Mouse (Mus musculus): ENCODE data around the gene Cachd1. TPM values are rescaled to one million over a fixed set of nuclear protein-coding genes. Genes with fewer than 3 reads are reported as not detected.

Cachd1 gene
- polyA plus RNA-seq, 1 experiment from 2014 or later = 6.5 TPM

- Histone ChIP-seq H3K4me1 (ENCODE audit: control insufficient read depth, low read depth, low read length) (no peaks in the 10 kb centered on the region), H3K4me3 (ENCODE audit: low read depth, low read length) (no peak overlapping the region), H3K9me3 (replicated peaks; ENCODE audit: control insufficient read depth, low read length) (no peaks in the 10 kb centered on the region), H3K36me3 (ENCODE audit: control insufficient read depth, insufficient read depth) (no peaks in the 10 kb centered on the region), H3K9ac (ENCODE audit: low read depth, low read length) (no peak overlapping the region), H3K27ac (ENCODE audit: low read length) (no peak overlapping the region), H3K27me3 (ENCODE audit: control insufficient read depth, insufficient read depth, low read depth, low read length) (no peaks in the 10 kb centered on the region), H3K4me2 (ENCODE audit: low read depth, low read length) (no peak overlapping the region)
- no peak for ATAC-seq (ENCODE audit: low read depth)
- WGBS (ENCODE audit: insufficient replicate concordance) = 65% methylated on average over 1 of the region's 1 CpGs
Observed at GRCm38 (mm10) chr4:100920413-100920812, 143.9 kb downstream of the Cachd1 start.

- Histone ChIP-seq H3K36me3 (ENCODE audit: control insufficient read depth, insufficient read depth) (no peaks in the 10 kb centered on the region), H3K9ac (ENCODE audit: low read depth, low read length) (no peak overlapping the region), H3K4me1 (ENCODE audit: control insufficient read depth, low read depth, low read length) (no peaks in the 10 kb centered on the region), H3K4me2 (ENCODE audit: low read depth, low read length) (no peak overlapping the region), H3K4me3 (ENCODE audit: low read depth, low read length) (no peak overlapping the region), H3K27ac (ENCODE audit: low read length) (no peak overlapping the region), H3K27me3 (ENCODE audit: control insufficient read depth, insufficient read depth, low read depth, low read length) (no peaks in the 10 kb centered on the region), H3K9me3 (replicated peaks; ENCODE audit: control insufficient read depth, low read length) (no peaks in the 10 kb centered on the region)
- WGBS (ENCODE audit: insufficient replicate concordance) = 67% methylated on average over 11 of the region's 11 CpGs
- no peak for ATAC-seq (ENCODE audit: low read depth)
Observed at GRCm38 (mm10) chr4:100922816-100923554, 146.5 kb downstream of the Cachd1 start.

GRCm38 (mm10) chr4:100923598-100923997, 147.1 kb downstream of the Cachd1 start:
- Histone ChIP-seq H3K9me3 (replicated peaks; ENCODE audit: control insufficient read depth, low read length) (no peaks in the 10 kb centered on the region), H3K36me3 (ENCODE audit: control insufficient read depth, insufficient read depth) (no peaks in the 10 kb centered on the region), H3K9ac (ENCODE audit: low read depth, low read length) (no peak overlapping the region), H3K4me2 (ENCODE audit: low read depth, low read length) (no peak overlapping the region), H3K27ac (ENCODE audit: low read length) (no peak overlapping the region), H3K4me3 (ENCODE audit: low read depth, low read length) (no peak overlapping the region), H3K4me1 (ENCODE audit: control insufficient read depth, low read depth, low read length) (no peaks in the 10 kb centered on the region), H3K27me3 (ENCODE audit: control insufficient read depth, insufficient read depth, low read depth, low read length) (no peaks in the 10 kb centered on the region)
- 61% methylated on average over 6 of the region's 6 CpGs for WGBS (ENCODE audit: insufficient replicate concordance)
- no peak for ATAC-seq (ENCODE audit: low read depth)

GRCm38 (mm10) chr4:100924276-100924675, 147.8 kb downstream of the Cachd1 start:
- Histone ChIP-seq H3K9me3 (replicated peaks; ENCODE audit: control insufficient read depth, low read length) (no peaks in the 10 kb centered on the region), H3K27me3 (ENCODE audit: control insufficient read depth, insufficient read depth, low read depth, low read length) (no peaks in the 10 kb centered on the region), H3K36me3 (ENCODE audit: control insufficient read depth, insufficient read depth) (no peaks in the 10 kb centered on the region), H3K4me3 (ENCODE audit: low read depth, low read length) (no peak overlapping the region), H3K27ac (ENCODE audit: low read length) (no peak overlapping the region), H3K4me2 (ENCODE audit: low read depth, low read length) (no peak overlapping the region), H3K4me1 (ENCODE audit: control insufficient read depth, low read depth, low read length) (no peaks in the 10 kb centered on the region), H3K9ac (ENCODE audit: low read depth, low read length) (no peak overlapping the region)
- WGBS (ENCODE audit: insufficient replicate concordance) = 66% methylated on average over 4 of the region's 4 CpGs
- no peak for ATAC-seq (ENCODE audit: low read depth)

- Histone ChIP-seq H3K4me1 (ENCODE audit: control insufficient read depth, low read depth, low read length) (no peaks in the 10 kb centered on the region), H3K36me3 (ENCODE audit: control insufficient read depth, insufficient read depth) (no peaks in the 10 kb centered on the region), H3K27ac (ENCODE audit: low read length) (no peak overlapping the region), H3K27me3 (ENCODE audit: control insufficient read depth, insufficient read depth, low read depth, low read length) (no peaks in the 10 kb centered on the region), H3K4me2 (ENCODE audit: low read depth, low read length) (no peak overlapping the region), H3K9ac (ENCODE audit: low read depth, low read length) (no peak overlapping the region), H3K9me3 (replicated peaks; ENCODE audit: control insufficient read depth, low read length) (no peaks in the 10 kb centered on the region), H3K4me3 (ENCODE audit: low read depth, low read length) (no peak overlapping the region)
- ATAC-seq (ENCODE audit: low read depth) = no peak
- 72% methylated on average over 1 of the region's 1 CpGs for WGBS (ENCODE audit: insufficient replicate concordance)
Observed at GRCm38 (mm10) chr4:100925153-100925552, 148.7 kb downstream of the Cachd1 start.

GRCm38 (mm10) chr4:100926608-100927007, 150.1 kb downstream of the Cachd1 start:
- Histone ChIP-seq H3K9me3 (replicated peaks; ENCODE audit: control insufficient read depth, low read length) (no peaks in the 10 kb centered on the region), H3K4me2 (ENCODE audit: low read depth, low read length) (no peak overlapping the region), H3K36me3 (ENCODE audit: control insufficient read depth, insufficient read depth) (no peaks in the 10 kb centered on the region), H3K4me1 (ENCODE audit: control insufficient read depth, low read depth, low read length) (no peaks in the 10 kb centered on the region), H3K27ac (ENCODE audit: low read length) (no peak overlapping the region), H3K4me3 (ENCODE audit: low read depth, low read length) (no peak overlapping the region), H3K27me3 (ENCODE audit: control insufficient read depth, insufficient read depth, low read depth, low read length) (no peaks in the 10 kb centered on the region), H3K9ac (ENCODE audit: low read depth, low read length) (no peak overlapping the region)
- no peak for ATAC-seq (ENCODE audit: low read depth)
- 49% methylated on average over 3 of the region's 3 CpGs for WGBS (ENCODE audit: insufficient replicate concordance)

- no peak for ATAC-seq (ENCODE audit: low read depth)
- 60% methylated on average over 2 of the region's 2 CpGs for WGBS (ENCODE audit: insufficient replicate concordance)
- Histone ChIP-seq H3K27ac (ENCODE audit: low read length) (no peak overlapping the region), H3K9ac (ENCODE audit: low read depth, low read length) (no peak overlapping the region), H3K4me1 (ENCODE audit: control insufficient read depth, low read depth, low read length) (no peaks in the 10 kb centered on the region), H3K36me3 (ENCODE audit: control insufficient read depth, insufficient read depth) (no peaks in the 10 kb centered on the region), H3K4me3 (ENCODE audit: low read depth, low read length) (no peak overlapping the region), H3K27me3 (ENCODE audit: control insufficient read depth, insufficient read depth, low read depth, low read length) (no peaks in the 10 kb centered on the region), H3K9me3 (replicated peaks; ENCODE audit: control insufficient read depth, low read length) (no peaks in the 10 kb centered on the region), H3K4me2 (ENCODE audit: low read depth, low read length) (no peak overlapping the region)
Observed at GRCm38 (mm10) chr4:100927059-100927458, 150.6 kb downstream of the Cachd1 start.

- no peak overlapping the region for H3K4me3 ChIP-seq (ENCODE audit: low read depth, low read length)
- no peaks in the 10 kb centered on the region for H3K36me3 ChIP-seq (ENCODE audit: control insufficient read depth, insufficient read depth)
- H3K4me1 ChIP-seq (ENCODE audit: control insufficient read depth, low read depth, low read length) = no peaks in the 10 kb centered on the region
- no peak overlapping the region for H3K4me2 ChIP-seq (ENCODE audit: low read depth, low read length)
- WGBS (ENCODE audit: insufficient replicate concordance) = 54% methylated on average over 7 of the region's 7 CpGs
- H3K27ac ChIP-seq (ENCODE audit: low read length) = no peak overlapping the region
- no peak for ATAC-seq (ENCODE audit: low read depth)
- no peaks in the 10 kb centered on the region for H3K27me3 ChIP-seq (ENCODE audit: control insufficient read depth, insufficient read depth, low read depth, low read length)
- no peaks in the 10 kb centered on the region for H3K9me3 ChIP-seq (replicated peaks; ENCODE audit: control insufficient read depth, low read length)
- H3K9ac ChIP-seq (ENCODE audit: low read depth, low read length) = no peak overlapping the region
Observed at GRCm38 (mm10) chr4:100943689-100944088, 167.2 kb downstream of the Cachd1 start.

GRCm38 (mm10) chr4:100944276-100944675, 167.8 kb downstream of the Cachd1 start:
- no peak for ATAC-seq (ENCODE audit: low read depth)

More at GRCm38 (mm10) chr4:100944276-100944675, 167.8 kb downstream of the Cachd1 start:
- Histone ChIP-seq H3K4me2 (ENCODE audit: low read depth, low read length) (no peak overlapping the region), H3K4me1 (ENCODE audit: control insufficient read depth, low read depth, low read length) (no peaks in the 10 kb centered on the region), H3K4me3 (ENCODE audit: low read depth, low read length) (no peak overlapping the region), H3K36me3 (ENCODE audit: control insufficient read depth, insufficient read depth) (no peaks in the 10 kb centered on the region), H3K27me3 (ENCODE audit: control insufficient read depth, insufficient read depth, low read depth, low read length) (no peaks in the 10 kb centered on the region), H3K9ac (ENCODE audit: low read depth, low read length) (no peak overlapping the region), H3K27ac (ENCODE audit: low read length) (no peak overlapping the region), H3K9me3 (replicated peaks; ENCODE audit: control insufficient read depth, low read length) (no peaks in the 10 kb centered on the region)
- WGBS (ENCODE audit: insufficient replicate concordance) = 53% methylated on average over 3 of the region's 3 CpGs

Measured in liver, embryonic 16.5 days (tissue).